Mouse (Mus musculus): ENCODE data around the gene Lypd6.
A peak's percentile ranks its signal among the peaks of the same experiment; 100 is the strongest.

Lypd6 gene

GRCm38 (mm10) chr2:50111169-50111568 is 44.9 kb downstream of the Lypd6 start:
- DNase-seq, result no peak

- no peak for DNase-seq
Observed at GRCm38 (mm10) chr2:50111609-50112008, 45.4 kb downstream of the Lypd6 start.

GRCm38 (mm10) chr2:50112427-50112826 is 46.2 kb downstream of the Lypd6 start:
- DNase-seq, result no peak

- no peak for DNase-seq
Observed at GRCm38 (mm10) chr2:50119101-50119500, 52.9 kb downstream of the Lypd6 start.

GRCm38 (mm10) chr2:50120839-50121238 is 54.6 kb downstream of the Lypd6 start:
- DNase-seq, result no peak

- DNase-seq, result no peak
Observed at GRCm38 (mm10) chr2:50123376-50123775, 57.1 kb downstream of the Lypd6 start.

GRCm38 (mm10) chr2:50127513-50128175 is 61.4 kb downstream of the Lypd6 start:
- DNase-seq, result peak; percentile 60

- no peak for DNase-seq
Observed at GRCm38 (mm10) chr2:50128322-50129277, 62.4 kb downstream of the Lypd6 start.

- DNase-seq, result no peak
Observed at GRCm38 (mm10) chr2:50130674-50131073, 64.4 kb downstream of the Lypd6 start.

- DNase-seq, result no peak
Observed at GRCm38 (mm10) chr2:50143672-50144071, 77.4 kb downstream of the Lypd6 start.

GRCm38 (mm10) chr2:50147308-50147707 is 81.1 kb downstream of the Lypd6 start:
- no peak for DNase-seq

GRCm38 (mm10) chr2:50149257-50150202 is 83.3 kb downstream of the Lypd6 start:
- DNase-seq, result no peak

GRCm38 (mm10) chr2:50150203-50150590 is 84.0 kb downstream of the Lypd6 start:
- DNase-seq, result no peak

GRCm38 (mm10) chr2:50150816-50151215 is 84.6 kb downstream of the Lypd6 start:
- DNase-seq, result no peak

- no peak for DNase-seq
Observed at GRCm38 (mm10) chr2:50151401-50151800, 85.2 kb downstream of the Lypd6 start.

- no peak for DNase-seq
Observed at GRCm38 (mm10) chr2:50151879-50152278, 85.7 kb downstream of the Lypd6 start.

GRCm38 (mm10) chr2:50156009-50156408 is 89.8 kb downstream of the Lypd6 start:
- DNase-seq, result no peak

- DNase-seq, result no peak
Observed at GRCm38 (mm10) chr2:50160069-50160468, 93.8 kb downstream of the Lypd6 start.

GRCm38 (mm10) chr2:50163608-50164007 is 97.4 kb downstream of the Lypd6 start:
- DNase-seq, result no peak

- peak; percentile 8 for DNase-seq
Observed at GRCm38 (mm10) chr2:50165277-50165676, 99.0 kb downstream of the Lypd6 start.

GRCm38 (mm10) chr2:50166082-50166481 is 99.9 kb downstream of the Lypd6 start:
- no peak for DNase-seq

- no peak for DNase-seq
Observed at GRCm38 (mm10) chr2:50173730-50174528, 107.7 kb downstream of the Lypd6 start.

Data from cerebellum, adult 11-12 months (tissue).